Mouse (Mus musculus): ENCODE measurements at regions not wholly inside any gene's neighbourhood (a gene's known extent, or its start where the extent isn't known, plus 50 kb on each side); places are given as distances from the start of the nearest gene placed in this dataset.
A peak's percentile ranks its signal among the peaks of the same experiment; 100 is the strongest.

DNA sequence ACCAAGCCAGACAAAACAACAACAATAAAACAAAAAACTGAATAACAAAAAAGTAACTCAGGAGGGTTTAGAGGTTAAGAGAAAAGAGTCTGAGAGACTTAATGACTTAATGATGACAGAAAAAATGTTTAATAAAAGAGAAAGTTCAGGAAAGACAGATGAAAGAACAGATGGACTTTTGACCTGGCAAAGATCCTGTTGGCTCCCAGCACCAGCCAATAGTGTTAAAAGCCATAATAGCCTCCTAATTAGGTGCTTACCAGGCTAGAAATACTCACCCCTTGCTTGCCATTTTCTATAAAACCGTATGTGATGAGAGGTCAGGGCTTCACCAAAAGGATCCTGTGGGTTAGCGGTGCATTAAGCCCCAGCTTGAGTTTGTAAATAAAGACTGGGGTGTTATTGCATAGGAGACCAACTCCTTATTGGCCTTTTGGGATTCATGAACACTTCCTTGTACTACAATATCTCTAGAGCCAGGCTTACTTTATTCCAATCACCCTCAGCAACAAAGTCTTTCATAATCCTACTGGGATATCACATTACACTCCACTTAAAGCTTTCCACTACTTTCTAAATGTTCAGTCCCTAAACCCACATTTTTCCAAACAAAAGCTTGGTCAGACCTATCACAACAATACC, 282.1 kb upstream of the Rasa1 start:
- Histone ChIP-seq H3K9me3 (replicated peaks; ENCODE audit: control insufficient read depth, low read length) (no peaks in the 10 kb centered on the region), H3K4me2 (ENCODE audit: low read depth, low read length) (no peak overlapping the region), H3K9ac (replicated peaks; ENCODE audit: low read depth, low read length) (no peak overlapping the region), H3K4me3 (ENCODE audit: low read depth, low read length) (no peak overlapping the region), H3K27ac (ENCODE audit: low read depth) (no peak overlapping the region), H3K27me3 (ENCODE audit: control insufficient read depth, insufficient read depth, low read length) (no peaks in the 10 kb centered on the region), H3K36me3 (replicated peaks; ENCODE audit: control insufficient read depth, insufficient read depth, low read length) (no peaks in the 10 kb centered on the region), H3K4me1 (ENCODE audit: control insufficient read depth, insufficient read depth) (no peaks in the 10 kb centered on the region)
- 69% methylated on average over 2 of the region's 2 CpGs for WGBS
- no peak for DNase-seq (ENCODE audit: low spot score)
- ATAC-seq (ENCODE audit: insufficient read depth, low read depth): no peak
- TF ChIP-seq EP300 (IDR thresholded peaks at IDR 0.05; ENCODE audit: low read depth) (no peak), CTCF (IDR thresholded peaks at IDR 0.05; ENCODE audit: low read depth) (no peak)

DNA sequence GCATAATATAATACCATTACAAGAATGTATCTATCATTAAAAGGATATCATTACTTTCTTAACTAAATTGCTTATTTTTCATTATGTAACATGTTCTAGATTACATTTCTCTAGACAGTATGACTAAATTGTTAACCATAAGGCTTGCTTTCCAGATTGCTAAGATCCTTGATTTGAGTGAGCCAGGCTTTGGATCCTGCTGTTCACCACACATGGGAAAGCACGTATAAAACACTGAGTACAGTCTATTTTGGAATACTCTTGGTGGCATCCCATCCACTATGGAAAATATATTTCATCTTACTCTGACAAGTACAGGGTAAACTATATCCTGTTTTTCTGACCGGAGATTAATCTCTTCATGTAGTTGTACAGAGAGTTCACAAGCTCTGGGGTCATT, 268.9 kb upstream of the Rasa1 start:
- H3K9ac ChIP-seq (replicated peaks; ENCODE audit: low read depth, low read length): no peak overlapping the region
- H3K4me1 ChIP-seq (ENCODE audit: control insufficient read depth, insufficient read depth): no peaks in the 10 kb centered on the region
- H3K4me3 ChIP-seq (ENCODE audit: low read depth, low read length): no peak overlapping the region
- DNase-seq (ENCODE audit: low spot score) (no peak), ATAC-seq (ENCODE audit: insufficient read depth, low read depth) (no peak)
- 72% methylated on average over 2 of the region's 2 CpGs for WGBS
- no peaks in the 10 kb centered on the region for H3K36me3 ChIP-seq (replicated peaks; ENCODE audit: control insufficient read depth, insufficient read depth, low read length)
- TF ChIP-seq EP300 (IDR thresholded peaks at IDR 0.05; ENCODE audit: low read depth): no peak
- H3K9me3 ChIP-seq (replicated peaks; ENCODE audit: control insufficient read depth, low read length): no peaks in the 10 kb centered on the region
- H3K27ac ChIP-seq (ENCODE audit: low read depth): no peak overlapping the region
- no peak overlapping the region for H3K4me2 ChIP-seq (ENCODE audit: low read depth, low read length)
- H3K27me3 ChIP-seq (ENCODE audit: control insufficient read depth, insufficient read depth, low read length): no peaks in the 10 kb centered on the region

DNA sequence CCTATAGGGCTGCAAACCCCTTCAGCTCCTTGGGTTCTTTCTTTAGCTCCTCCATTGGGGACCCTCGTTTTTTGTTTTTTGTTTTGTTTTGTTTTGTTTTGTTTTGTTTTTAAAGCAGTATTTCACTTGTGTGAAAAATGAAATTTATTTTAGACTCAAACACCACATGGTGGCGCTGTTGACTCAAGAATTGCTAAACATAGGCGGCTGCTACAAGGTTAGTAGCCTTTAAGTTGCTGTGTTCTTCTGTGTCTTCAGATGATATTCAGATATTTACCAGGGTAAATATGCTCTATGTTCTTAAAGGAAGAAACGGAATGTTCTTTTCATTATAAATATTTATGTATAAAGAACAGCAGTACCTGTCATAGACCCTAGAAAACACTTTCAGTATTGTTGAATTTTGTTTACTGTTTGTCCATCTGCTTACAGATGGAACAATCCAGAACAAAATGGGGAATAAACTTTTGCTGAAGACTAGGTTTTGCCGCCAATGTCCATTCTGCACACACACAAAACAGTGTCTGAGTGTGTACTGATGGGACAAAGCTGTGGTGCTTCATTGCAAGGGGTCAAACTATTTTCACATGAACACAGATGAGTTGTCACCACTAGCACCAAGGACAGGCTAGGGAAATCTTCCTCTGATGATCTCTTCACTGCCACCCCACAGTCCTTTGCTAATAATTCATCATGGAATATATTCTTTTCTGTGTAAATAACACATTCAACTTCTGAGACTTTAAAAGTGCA, 267.3 kb upstream of the Rasa1 start:
- no peak overlapping the region for H3K9ac ChIP-seq (replicated peaks; ENCODE audit: low read depth, low read length)
- DNase-seq (ENCODE audit: low spot score): peak; percentile 23
- H3K36me3 ChIP-seq (replicated peaks; ENCODE audit: control insufficient read depth, insufficient read depth, low read length): no peaks in the 10 kb centered on the region
- no peaks in the 10 kb centered on the region for H3K27me3 ChIP-seq (ENCODE audit: control insufficient read depth, insufficient read depth, low read length)
- TF ChIP-seq CTCF (IDR thresholded peaks at IDR 0.05; ENCODE audit: low read depth) (peak; percentile 42; the same call in 1 of the 2 replicates), EP300 (IDR thresholded peaks at IDR 0.05; ENCODE audit: low read depth) (no peak)
- H3K9me3 ChIP-seq (replicated peaks; ENCODE audit: control insufficient read depth, low read length): no peaks in the 10 kb centered on the region
- no peak overlapping the region for H3K27ac ChIP-seq (ENCODE audit: low read depth)
- H3K4me2 ChIP-seq (ENCODE audit: low read depth, low read length): no peak overlapping the region
- WGBS: 8% methylated on average over 5 of the region's 5 CpGs
- ATAC-seq (ENCODE audit: insufficient read depth, low read depth): no peak
- H3K4me1 ChIP-seq (ENCODE audit: control insufficient read depth, insufficient read depth): no peaks in the 10 kb centered on the region
- H3K4me3 ChIP-seq (ENCODE audit: low read depth, low read length): no peak overlapping the region

DNA sequence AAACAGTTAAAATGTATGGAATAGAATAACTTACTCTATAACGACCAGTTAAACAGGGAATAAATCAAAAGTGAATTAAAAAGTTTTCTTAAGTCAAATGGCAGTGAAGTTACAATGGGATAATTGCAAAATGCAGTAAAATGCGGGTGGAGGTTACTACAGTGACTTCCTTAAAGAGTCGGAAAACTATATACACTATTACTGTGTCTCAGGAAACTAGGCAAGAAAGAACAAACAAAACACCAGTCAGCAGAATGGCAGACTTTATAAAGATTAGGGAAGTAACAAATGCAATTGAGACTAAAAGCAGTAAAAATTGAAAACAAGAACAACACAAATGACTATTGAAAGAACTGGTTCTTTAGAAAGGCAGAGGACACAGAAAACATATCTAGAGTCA, 264.1 kb upstream of the Rasa1 start:
- Histone ChIP-seq H3K27me3 (ENCODE audit: control insufficient read depth, insufficient read depth, low read length) (no peaks in the 10 kb centered on the region), H3K4me1 (ENCODE audit: control insufficient read depth, insufficient read depth) (no peaks in the 10 kb centered on the region), H3K4me2 (ENCODE audit: low read depth, low read length) (no peak overlapping the region), H3K9me3 (replicated peaks; ENCODE audit: control insufficient read depth, low read length) (no peaks in the 10 kb centered on the region), H3K9ac (replicated peaks; ENCODE audit: low read depth, low read length) (no peak overlapping the region), H3K4me3 (ENCODE audit: low read depth, low read length) (no peak overlapping the region), H3K27ac (ENCODE audit: low read depth) (no peak overlapping the region), H3K36me3 (replicated peaks; ENCODE audit: control insufficient read depth, insufficient read depth, low read length) (no peaks in the 10 kb centered on the region)
- ATAC-seq (ENCODE audit: insufficient read depth, low read depth): no peak
- no peak for DNase-seq (ENCODE audit: low spot score)
- WGBS: 64% methylated on average over 3 of the region's 3 CpGs
- TF ChIP-seq CTCF (IDR thresholded peaks at IDR 0.05; ENCODE audit: low read depth): no peak
- TF ChIP-seq EP300 (IDR thresholded peaks at IDR 0.05; ENCODE audit: low read depth): no peak

DNA sequence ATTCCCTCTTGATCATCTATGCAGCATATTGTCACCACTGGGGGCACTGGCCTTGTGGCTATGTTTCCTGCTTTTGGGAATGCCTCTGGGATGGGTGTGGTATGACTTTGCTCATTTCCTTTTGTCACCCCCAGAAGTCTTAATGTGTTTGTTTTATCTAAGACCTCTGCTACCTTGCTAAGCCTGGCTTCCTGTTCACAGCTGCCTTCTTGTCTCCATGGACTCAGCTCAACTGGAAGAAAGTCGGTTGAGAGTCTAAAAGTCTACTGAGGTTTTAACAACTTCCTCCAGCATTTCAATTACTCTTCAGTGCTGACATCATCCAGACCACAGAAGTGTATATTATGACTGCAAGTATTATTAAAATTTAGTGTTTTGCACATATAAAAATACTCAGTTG, 220.7 kb upstream of the Rasa1 start:
- no peak overlapping the region for H3K27ac ChIP-seq (ENCODE audit: low read depth)
- H3K9me3 ChIP-seq (replicated peaks; ENCODE audit: control insufficient read depth, low read length): no peaks in the 10 kb centered on the region
- no peaks in the 10 kb centered on the region for H3K36me3 ChIP-seq (replicated peaks; ENCODE audit: control insufficient read depth, insufficient read depth, low read length)
- WGBS: 34% methylated on average over 1 of the region's 1 CpGs
- DNase-seq (ENCODE audit: low spot score): peak; percentile 8
- peak; percentile 49; the same call in 1 of the 2 replicates for ATAC-seq (ENCODE audit: insufficient read depth, low read depth)
- no peak overlapping the region for H3K4me2 ChIP-seq (ENCODE audit: low read depth, low read length)
- H3K27me3 ChIP-seq (ENCODE audit: control insufficient read depth, insufficient read depth, low read length): no peaks in the 10 kb centered on the region
- TF ChIP-seq CTCF (IDR thresholded peaks at IDR 0.05; ENCODE audit: low read depth): no peak; the same call in 1 of the 2 replicates
- no peak for TF ChIP-seq EP300 (IDR thresholded peaks at IDR 0.05; ENCODE audit: low read depth)
- peaks cover 9% of the 10 kb centered on the region for H3K4me1 ChIP-seq (ENCODE audit: control insufficient read depth, insufficient read depth)
- no peak overlapping the region for H3K4me3 ChIP-seq (ENCODE audit: low read depth, low read length)
- H3K9ac ChIP-seq (replicated peaks; ENCODE audit: low read depth, low read length): no peak overlapping the region

Measured in heart, postnatal 0 days (tissue).